Mouse (Mus musculus) adipocyte (in vitro differentiated cells): ENCODE measurements around the gene Btn2a2.

ENCODE experiments used
- DNase-seq: peaks from one replicate; pipeline ENCODE4 v3.0.0-alpha.2; 2016; ENCODE audit warnings: low spot score

Gene Btn2a2

GRCm38 (mm10) chr13:23488400-23489322 is at the start of gene Btn2a2:
TSS of gene Btn2a2 (minus strand) at chr13:23488857.
- no peak for DNase-seq

- DNase-seq = no peak
Observed at GRCm38 (mm10) chr13:23538249-23538648, 49.6 kb upstream of the Btn2a2 start.

GRCm38 (mm10) chr13:23537006-23537710 is 48.5 kb upstream of the Btn2a2 start:
- DNase-seq = no peak

- DNase-seq = no peak
Observed at GRCm38 (mm10) chr13:23536076-23536822, 47.6 kb upstream of the Btn2a2 start.

GRCm38 (mm10) chr13:23535137-23536075 is 46.7 kb upstream of the Btn2a2 start, which contains the start of gene Hist1h3g:
TSS of gene Hist1h3g (plus strand) at chr13:23535422.
- DNase-seq = peak; percentile 92

GRCm38 (mm10) chr13:23534368-23535131 is 45.9 kb upstream of the Btn2a2 start:
- no peak for DNase-seq

- peak; percentile 83 for DNase-seq
Observed at GRCm38 (mm10) chr13:23533560-23534367, 45.1 kb upstream of the Btn2a2 start, which contains the start of gene Hist1h2af. TSS of gene Hist1h2af (plus strand) at chr13:23533906.

GRCm38 (mm10) chr13:23532262-23533075 is 43.8 kb upstream of the Btn2a2 start:
- DNase-seq = no peak

GRCm38 (mm10) chr13:23530901-23531875 is 42.5 kb upstream of the Btn2a2 start, which contains the start of gene Hist1h4h:
TSS of gene Hist1h4h (plus strand) at chr13:23531050.
- DNase-seq = peak; percentile 97

GRCm38 (mm10) chr13:23530181-23530900 is 41.7 kb upstream of the Btn2a2 start:
- DNase-seq = peak; percentile 73

- DNase-seq = no peak
Observed at GRCm38 (mm10) chr13:23529480-23530165, 41.0 kb upstream of the Btn2a2 start.

GRCm38 (mm10) chr13:23529005-23529404 is 40.3 kb upstream of the Btn2a2 start:
- DNase-seq = no peak

GRCm38 (mm10) chr13:23526312-23526711 is 37.7 kb upstream of the Btn2a2 start:
- peak; percentile 86 for DNase-seq

GRCm38 (mm10) chr13:23525901-23526300 is 37.2 kb upstream of the Btn2a2 start:
- no peak for DNase-seq

GRCm38 (mm10) chr13:23524654-23525053 is 36.0 kb upstream of the Btn2a2 start:
- peak; percentile 86 for DNase-seq

GRCm38 (mm10) chr13:23523976-23524375 is 35.3 kb upstream of the Btn2a2 start:
- DNase-seq = no peak
